Mouse (Mus musculus): ENCODE measurements around the gene Gm9913. TPM values are rescaled to one million over a fixed set of nuclear protein-coding genes. Genes with fewer than 3 reads are reported as not detected.

Gene Gm9913
- total RNA-seq, 2 experiments from 2014 or later = 0.57 to 0.65 TPM

Other genes with a start within 250 kb of the Gm9913 start
- gene Fbn1, start 2.9 kb downstream of the Gm9913 start, total RNA-seq (2021) = 100 to 1,000 TPM; 223 to 241 TPM
- 1 to 10 TPM; 4.8 to 4.9 TPM for gene Cep152, start 120.0 kb downstream of the Gm9913 start, total RNA-seq (2021)
- gene Eid1, start 168.0 kb downstream of the Gm9913 start, total RNA-seq (2021) = 100 to 1,000 TPM in 1 of 2 experiments, 10 to 100 TPM in 1; 96.5 to 104 TPM
- gene Shc4, start 219.1 kb downstream of the Gm9913 start, total RNA-seq (2021) = 1 to 10 TPM in 1 of 2 experiments, under 1 TPM in 1; 0.74 to 1.0 TPM